Mouse (Mus musculus) liver, embryonic 14.5 days (tissue): ENCODE results near the gene Larp1.

ENCODE experiments used
- CTCF ChIP-seq: IDR thresholded peaks from 2 replicates; pipeline ENCODE4 v1.5.1; 2016; ENCODE audit warnings: antibody characterized with exemption, low read depth, control low read depth
- EP300 ChIP-seq: IDR thresholded peaks from 2 replicates; pipeline ENCODE4 v1.6.1; 2016; ENCODE audit warnings: antibody characterized with exemption, low read depth

DNA sequence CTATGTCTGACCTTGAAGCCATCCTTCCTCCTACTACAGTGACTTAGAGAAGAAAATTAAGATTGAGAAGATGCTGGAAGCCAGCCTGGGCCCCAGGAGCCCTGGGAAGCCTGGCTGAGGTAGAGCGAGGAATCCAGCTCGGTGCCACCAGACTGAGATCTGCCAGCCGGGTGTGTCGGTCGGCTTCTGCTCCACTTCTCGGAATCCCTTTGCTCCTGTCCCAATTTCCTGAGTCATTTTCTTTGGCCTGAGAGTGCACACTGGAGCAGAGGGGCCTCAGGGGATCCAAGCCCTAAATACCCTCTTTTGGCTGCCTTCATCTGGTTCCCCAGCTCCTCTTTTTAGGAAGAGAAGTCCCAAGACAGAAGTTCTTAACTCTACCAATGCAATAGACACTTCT, 29.2 kb upstream of the Larp1 start:
- TF ChIP-seq CTCF: no peak
- TF ChIP-seq EP300: no peak
